Mouse (Mus musculus) cerebellum, adult 2 months (tissue): ENCODE results near the gene Psmd11.

ENCODE experiments used
- CTCF ChIP-seq: fragments of 200-500 bp; IDR thresholded peaks from 2 replicates; pipeline ENCODE4 v1.5.1; 2011; ENCODE audit warnings: low read depth, mild to moderate bottlenecking, control low read depth, low read length, moderate library complexity, borderline replicate concordance; ENCODE audit not compliant: insufficient read depth
- POLR2A ChIP-seq: fragments of 200-500 bp; IDR thresholded peaks from 2 replicates; pipeline ENCODE4 v1.6.1; 2011; ENCODE audit warnings: low read length, control low read depth, borderline replicate concordance; ENCODE audit not compliant: insufficient read depth

DNA sequence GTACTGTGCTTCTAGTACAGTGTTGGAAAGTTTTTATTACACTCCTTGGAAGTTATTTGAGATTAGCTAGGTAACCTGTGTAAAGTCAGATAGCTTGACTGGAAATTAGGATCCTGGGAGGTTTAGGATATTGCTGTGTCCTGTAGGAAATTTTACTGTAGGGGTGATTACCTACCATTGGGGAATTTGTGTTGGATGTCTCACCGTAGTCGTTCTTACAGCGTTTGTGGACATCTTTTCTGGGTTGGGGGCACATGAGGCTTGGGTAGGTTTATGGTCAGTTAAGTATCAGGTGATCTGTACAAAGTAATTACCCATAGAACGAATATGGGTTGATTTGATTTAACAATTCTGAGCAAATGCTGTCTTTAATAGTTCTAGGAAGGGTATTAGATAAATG, 31.8 kb upstream of the Psmd11 start:
- TF ChIP-seq POLR2A (no peak), CTCF (no peak)
